Mouse (Mus musculus): ENCODE results near the gene Kri1.

- no peak for TF ChIP-seq CTCF (IDR thresholded peaks at IDR 0.05; ENCODE audit: extremely low read depth, insufficient read depth, insufficient read length, insufficient replicate concordance)
- TF ChIP-seq POLR2A (IDR thresholded peaks at IDR 0.05; ENCODE audit: low read depth, low read length) = no peak
These were observed 39.4 kb downstream of the Kri1 start, which contains the start of gene S1pr5 for GRCm38 (mm10) chr9:21248326-21248725.
